In the genomic region with DNA sequence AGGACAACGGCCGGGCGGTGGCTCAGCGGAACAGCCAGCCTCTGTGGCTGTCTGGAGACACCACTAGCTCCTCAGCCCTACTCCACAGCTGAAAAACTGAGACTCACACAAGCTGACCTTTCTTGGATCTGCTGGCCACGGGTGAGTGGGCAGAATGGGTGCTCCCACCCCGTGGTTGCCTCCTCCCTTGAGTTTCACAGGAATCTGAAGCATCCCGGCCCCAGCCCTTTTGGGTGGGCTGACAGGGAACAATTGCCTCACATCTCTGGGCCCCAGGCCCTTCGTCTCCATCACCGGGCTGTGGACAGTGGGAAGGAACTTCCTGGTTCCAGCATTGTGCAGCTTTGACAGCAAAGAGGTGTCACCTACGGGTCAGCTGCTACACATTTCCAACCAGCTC, we compare ENCODE assay signal across 10 mouse cellular contexts.
"Had no signal": no experiment of that assay in that cellular context is flagged by ENCODE, and none has a peak within 500 bp of the region (broad histone marks: within the 10 kb centered on the region; RNA-seq: fewer than 3 reads in every experiment).

No protein-coding gene starts in this region.

- DNase-seq: kidney, adult 11 months; kidney, adult 9 months; kidney, postnatal 10 days; liver, embryonic 13.5 days; liver, postnatal 0 days; thymus, postnatal 4 days had no signal

- ATAC-seq: liver, postnatal 0 days; midbrain, embryonic 13.5 days had no signal

- H3K27ac ChIP-seq: limb, embryonic 15.5 days; liver, embryonic 13.5 days; midbrain, embryonic 13.5 days; neural tube, embryonic 12.5 days; stomach, postnatal 0 days had no signal

- H3K4me2 ChIP-seq: limb, embryonic 15.5 days; liver, embryonic 13.5 days; midbrain, embryonic 13.5 days; neural tube, embryonic 12.5 days had no signal

- H3K4me3 ChIP-seq: limb, embryonic 15.5 days; liver, embryonic 13.5 days; midbrain, embryonic 13.5 days; neural tube, embryonic 12.5 days had no signal

- H3K4me1 ChIP-seq: midbrain, embryonic 13.5 days had no signal

- H3K9me3 ChIP-seq: limb, embryonic 15.5 days; liver, embryonic 13.5 days; midbrain, embryonic 13.5 days; neural tube, embryonic 12.5 days had no signal

- H3K36me3 ChIP-seq: limb, embryonic 15.5 days; liver, embryonic 13.5 days; midbrain, embryonic 13.5 days; neural tube, embryonic 12.5 days had no signal

- H3K27me3 ChIP-seq: limb, embryonic 15.5 days; midbrain, embryonic 13.5 days; neural tube, embryonic 12.5 days had no signal

- H3K9ac ChIP-seq: limb, embryonic 15.5 days; liver, embryonic 13.5 days; liver, postnatal 0 days; midbrain, embryonic 13.5 days; neural tube, embryonic 12.5 days had no signal
